In genomic region chr5:20637300-20637989, GRCm38 (mm10) we compare ENCODE assay signal across 10 mouse cellular contexts.
A peak's percentile ranks its signal among the peaks of the same experiment; 100 is the strongest.
DNase-seq lines count a peak whose midpoint lies in the region; ATAC-seq and TF ChIP-seq lines count a peak whose summit lies in the region.
"Had no signal": no experiment of that assay in that cellular context is flagged by ENCODE, and none has a peak within 500 bp of the region (broad histone marks: within the 10 kb centered on the region; RNA-seq: fewer than 3 reads in every experiment).

No protein-coding gene starts in this region.

- no peaks in the 10 kb centered on the region for H3K4me1 ChIP-seq in heart, embryonic 10.5 days
- 0 out of 2 replicates have a peak, but pooled peaks cover 3% of the 10 kb centered on the region for H3K4me1 ChIP-seq in hindbrain, postnatal 0 days (ENCODE audit: insufficient read depth, low read length)

- H3K27ac ChIP-seq in heart, embryonic 10.5 days: no peak overlapping the region
- H3K27ac ChIP-seq in hindbrain, postnatal 0 days: no peak overlapping the region
- H3K27ac ChIP-seq: liver, embryonic 14.5 days had no signal

- TF ChIP-seq CTCF in hindbrain, postnatal 0 days (IDR thresholded peaks at IDR 0.05; ENCODE audit: low read depth): peak; percentile 78

- no peaks in the 10 kb centered on the region for H3K9me3 ChIP-seq in heart, embryonic 10.5 days
- no peaks in the 10 kb centered on the region for H3K9me3 ChIP-seq in hindbrain, postnatal 0 days (ENCODE audit: low read length)

- no peaks in the 10 kb centered on the region for H3K27me3 ChIP-seq in heart, embryonic 10.5 days (ENCODE audit: insufficient read depth, poor library complexity, severe bottlenecking)
- H3K27me3 ChIP-seq in hindbrain, postnatal 0 days (ENCODE audit: insufficient read depth, low read length): no peaks in the 10 kb centered on the region

- DNase-seq in heart, embryonic 10.5 days (ENCODE audit: low spot score): peak; percentile 75
- no peak for DNase-seq in heart, adult 8-10 months (ENCODE audit: low spot score)
- DNase-seq in right cerebral cortex, postnatal 10 days (ENCODE audit: low spot score in 2 of 2): peak; percentile 52 to 56
- DNase-seq in right cerebral cortex, adult 2 months (ENCODE audit: low spot score in 2 of 2): no peak
- peak; percentile 78 for DNase-seq in hindbrain, postnatal 0 days (ENCODE audit: low spot score)
- peak; percentile 25 for DNase-seq in retina, postnatal 1 day
- DNase-seq in urinary bladder, postnatal 25 days (ENCODE audit: low spot score): no peak
- DNase-seq: thymus, postnatal 4 days had no signal

- ATAC-seq in hindbrain, postnatal 0 days: peak; percentile 44; the same call in 1 of the 2 replicates
- no peak for ATAC-seq in CD4-positive, CD25-positive, alpha-beta regulatory T cell, adult 4 months

- no peaks in the 10 kb centered on the region for H3K36me3 ChIP-seq in heart, embryonic 10.5 days
- no peaks in the 10 kb centered on the region for H3K36me3 ChIP-seq in hindbrain, postnatal 0 days (ENCODE audit: insufficient read depth, low read length)

- no peak overlapping the region for H3K9ac ChIP-seq in hindbrain, postnatal 0 days (replicated peaks; ENCODE audit: low read length)
- H3K9ac ChIP-seq: liver, embryonic 14.5 days had no signal

- H3K4me3 ChIP-seq in heart, embryonic 10.5 days: no peak overlapping the region
- H3K4me3 ChIP-seq in hindbrain, postnatal 0 days (ENCODE audit: low read length): no peak overlapping the region

- H3K4me2 ChIP-seq in hindbrain, postnatal 0 days (ENCODE audit: low read depth, low read length): no peak overlapping the region

- WGBS in heart, embryonic 10.5 days: 76% methylated on average over 5 of the region's 5 CpGs
- 75% methylated on average over 5 of the region's 5 CpGs for WGBS in hindbrain, postnatal 0 days

Comparison
In these comparisons a context has a peak if more than half of its experiments do, and no peak if none do; other contexts are left out.
1. DNase-seq: peak in heart, embryonic 10.5 days (single experiment), right cerebral cortex, postnatal 10 days (2 of 2), hindbrain, postnatal 0 days (single experiment) and retina, postnatal 1 day (single experiment); none in heart, adult 8-10 months (single experiment), right cerebral cortex, adult 2 months (0 of 2) and urinary bladder, postnatal 25 days (single experiment).